Mouse (Mus musculus): ENCODE measurements around the gene Lhfpl5. TPM values are rescaled to one million over a fixed set of nuclear protein-coding genes. Genes with fewer than 3 reads are reported as not detected.
A peak's percentile ranks its signal among the peaks of the same experiment; 100 is the strongest.

The Lhfpl5 gene
- polyA plus RNA-seq (2012; rRNA removed), result 0.24 and 0.27 TPM in 2 replicates

DNA sequence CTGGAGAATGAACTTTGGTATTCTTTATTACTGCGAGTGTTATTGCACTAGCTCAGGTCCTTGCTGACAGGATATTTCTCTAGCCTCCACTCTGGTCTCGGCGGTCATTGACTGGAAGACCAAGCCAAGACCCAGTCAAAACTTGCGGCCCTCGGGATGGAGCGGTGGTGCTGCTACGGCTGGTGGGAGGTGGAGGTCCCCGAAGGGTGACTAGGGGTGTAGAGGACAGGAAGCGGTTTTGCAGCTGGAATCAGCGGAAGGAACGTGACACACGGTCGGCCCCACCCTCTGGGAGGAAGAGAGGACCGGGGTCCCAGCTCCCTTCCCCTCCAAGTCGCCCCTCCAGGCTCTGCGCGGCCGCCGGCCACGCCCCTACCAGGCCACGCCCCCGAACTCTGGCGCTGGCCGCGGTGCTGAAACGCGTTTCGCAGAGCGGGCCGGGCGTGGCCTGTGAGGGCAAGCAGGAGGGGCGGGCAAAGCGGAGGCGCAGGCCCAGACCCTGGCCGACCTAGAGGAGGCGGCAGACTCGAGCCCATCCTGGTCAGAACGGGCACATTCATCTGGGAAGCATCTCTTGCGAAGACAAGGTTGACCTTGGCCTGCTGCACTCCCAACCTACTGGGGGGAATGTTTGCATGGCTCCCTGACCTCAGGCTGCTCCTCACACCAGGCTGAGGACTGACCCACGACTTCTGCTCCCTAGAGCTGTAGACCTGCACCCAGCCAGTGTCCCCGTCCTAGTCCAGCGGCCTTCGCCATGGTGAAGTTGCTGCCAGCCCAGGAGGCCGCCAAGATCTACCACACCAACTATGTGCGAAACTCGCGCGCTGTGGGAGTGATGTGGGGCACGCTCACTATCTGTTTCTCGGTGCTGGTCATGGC, at the start of gene Lhfpl5:
Gene Lhfpl5, plus strand, starts transcription at position 398 of the 882 bp plus-strand sequence.
- TF ChIP-seq POLR2A (IDR thresholded peaks at IDR 0.05; ENCODE audit: control insufficient read depth, extremely low read depth, insufficient read depth, low read length, poor library complexity), result no peak
- TF ChIP-seq CTCF (IDR thresholded peaks at IDR 0.05; ENCODE audit: borderline replicate concordance, control insufficient read depth, extremely low read depth, insufficient read depth, low read length, poor library complexity), result no peak
- no peak within 1 kb of the TSS for H3K27ac ChIP-seq (ENCODE audit: control insufficient read depth, insufficient read depth, low read length)

DNA sequence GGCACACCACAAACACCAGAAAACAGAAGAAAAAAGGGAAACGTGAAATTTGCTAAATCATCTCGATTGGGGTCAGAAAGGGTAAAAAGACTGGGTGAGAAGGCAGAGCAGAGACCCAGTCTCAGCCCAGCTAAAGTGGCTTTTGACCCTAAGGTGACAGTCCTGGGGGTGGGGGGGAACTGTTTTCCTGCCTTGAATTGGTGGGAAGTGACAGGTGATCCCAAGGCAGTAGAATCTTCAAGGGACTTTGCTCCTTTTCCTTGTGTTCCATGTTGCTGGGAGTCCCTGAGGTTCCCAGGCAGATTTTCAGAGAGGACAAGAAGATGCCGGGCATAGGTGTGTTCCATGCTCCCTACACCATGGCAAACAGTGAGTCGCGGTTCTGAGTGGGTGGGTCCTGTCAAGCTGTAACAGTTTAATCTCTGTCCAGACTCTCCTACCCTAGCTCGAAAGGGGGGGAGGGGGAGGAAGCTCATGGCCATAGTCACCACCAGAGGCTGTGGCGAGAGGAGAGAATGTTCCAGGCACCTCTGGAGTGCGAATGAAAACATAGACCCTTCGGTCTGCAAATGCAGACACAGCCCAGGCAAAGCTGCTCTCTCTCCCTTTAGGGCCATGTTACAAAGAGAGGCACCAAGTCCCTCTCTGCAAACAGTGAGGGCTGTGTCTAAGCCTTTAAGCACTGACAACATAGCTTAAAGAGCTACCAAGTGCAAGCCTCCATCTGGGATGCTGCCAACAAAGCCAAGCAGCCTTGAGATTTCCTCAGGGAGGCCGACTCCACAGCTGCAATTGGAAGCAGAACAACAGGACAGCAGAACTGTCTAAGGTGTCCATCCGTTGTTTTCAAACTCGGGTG, 48.0 kb upstream of the Lhfpl5 start:
- Histone ChIP-seq H3K27ac (ENCODE audit: control insufficient read depth, insufficient read depth, low read length) (no peak overlapping the region), H3K4me1 (replicated peaks; ENCODE audit: control insufficient read depth, insufficient read depth, low read length) (peaks cover 24% of the 10 kb centered on the region), H3K4me3 (ENCODE audit: control insufficient read depth, insufficient read depth, low read length) (no peak overlapping the region), H3K36me3 (ENCODE audit: control insufficient read depth, insufficient read depth, low read length) (no peaks in the 10 kb centered on the region), H3K27me3 (ENCODE audit: control insufficient read depth, insufficient read depth, low read length) (no peaks in the 10 kb centered on the region)
- no peak for DNase-seq
- WGBS, result 25% methylated on average over 12 of the region's 12 CpGs
- no peak for TF ChIP-seq POLR2A (IDR thresholded peaks at IDR 0.05; ENCODE audit: control insufficient read depth, extremely low read depth, insufficient read depth, low read length, poor library complexity)
- TF ChIP-seq CTCF (IDR thresholded peaks at IDR 0.05; ENCODE audit: borderline replicate concordance, control insufficient read depth, extremely low read depth, insufficient read depth, low read length, poor library complexity), result no peak

More for the DNA sequence above, at the start of gene Lhfpl5:
- DNase-seq, result peak; percentile 58
- 17% methylated on average over 50 of the region's 50 CpGs for WGBS
- H3K4me3 ChIP-seq (ENCODE audit: control insufficient read depth, insufficient read depth, low read length), result no peak within 1 kb of the TSS
- H3K36me3 ChIP-seq (ENCODE audit: control insufficient read depth, insufficient read depth, low read length), result no peaks in the 10 kb centered on the region
- H3K27me3 ChIP-seq (ENCODE audit: control insufficient read depth, insufficient read depth, low read length), result no peaks in the 10 kb centered on the region
- H3K4me1 ChIP-seq (replicated peaks; ENCODE audit: control insufficient read depth, insufficient read depth, low read length), result peaks cover 11% of the 10 kb centered on the region

DNA sequence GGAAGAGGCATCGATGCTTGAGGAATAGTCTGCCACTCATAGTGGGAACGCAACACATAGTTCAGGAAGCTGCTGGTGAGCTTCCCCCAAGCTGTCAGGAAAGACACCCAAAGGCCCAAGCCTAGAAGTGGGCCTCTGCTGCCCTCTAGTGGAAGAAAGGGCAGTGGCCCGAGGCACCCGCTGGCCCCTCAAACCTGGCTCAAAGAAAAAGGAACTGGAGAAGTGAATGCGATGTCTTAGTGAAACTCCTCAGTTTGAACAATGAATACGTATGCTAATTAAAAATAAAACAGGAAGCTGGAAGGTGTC, 47.4 kb upstream of the Lhfpl5 start:
- peak; percentile 90 for DNase-seq
- H3K27ac ChIP-seq (ENCODE audit: control insufficient read depth, insufficient read depth, low read length), result no peak overlapping the region
- peaks cover 24% of the 10 kb centered on the region for H3K4me1 ChIP-seq (replicated peaks; ENCODE audit: control insufficient read depth, insufficient read depth, low read length)
- 2% methylated on average over 6 of the region's 6 CpGs for WGBS
- no peaks in the 10 kb centered on the region for H3K36me3 ChIP-seq (ENCODE audit: control insufficient read depth, insufficient read depth, low read length)
- H3K4me3 ChIP-seq (ENCODE audit: control insufficient read depth, insufficient read depth, low read length), result no peak overlapping the region
- H3K27me3 ChIP-seq (ENCODE audit: control insufficient read depth, insufficient read depth, low read length), result no peaks in the 10 kb centered on the region
- TF ChIP-seq CTCF (IDR thresholded peaks at IDR 0.05; ENCODE audit: borderline replicate concordance, control insufficient read depth, extremely low read depth, insufficient read depth, low read length, poor library complexity) (peak; percentile 98), POLR2A (IDR thresholded peaks at IDR 0.05; ENCODE audit: control insufficient read depth, extremely low read depth, insufficient read depth, low read length, poor library complexity) (no peak)

- Histone ChIP-seq H3K27ac (ENCODE audit: control insufficient read depth, insufficient read depth, low read length) (no peak overlapping the region), H3K27me3 (ENCODE audit: control insufficient read depth, insufficient read depth, low read length) (no peaks in the 10 kb centered on the region), H3K36me3 (ENCODE audit: control insufficient read depth, insufficient read depth, low read length) (no peaks in the 10 kb centered on the region), H3K4me3 (ENCODE audit: control insufficient read depth, insufficient read depth, low read length) (no peak overlapping the region), H3K4me1 (replicated peaks; ENCODE audit: control insufficient read depth, insufficient read depth, low read length) (peaks cover 21% of the 10 kb centered on the region)
- DNase-seq, result no peak
- TF ChIP-seq POLR2A (IDR thresholded peaks at IDR 0.05; ENCODE audit: control insufficient read depth, extremely low read depth, insufficient read depth, low read length, poor library complexity), result no peak
- no peak for TF ChIP-seq CTCF (IDR thresholded peaks at IDR 0.05; ENCODE audit: borderline replicate concordance, control insufficient read depth, extremely low read depth, insufficient read depth, low read length, poor library complexity)
- 89% methylated on average over 4 of the region's 4 CpGs for whole genome bisulfite sequencing
Measured at GRCm38 (mm10) chr17:28529116-28529515, 46.3 kb upstream of the Lhfpl5 start.

DNA sequence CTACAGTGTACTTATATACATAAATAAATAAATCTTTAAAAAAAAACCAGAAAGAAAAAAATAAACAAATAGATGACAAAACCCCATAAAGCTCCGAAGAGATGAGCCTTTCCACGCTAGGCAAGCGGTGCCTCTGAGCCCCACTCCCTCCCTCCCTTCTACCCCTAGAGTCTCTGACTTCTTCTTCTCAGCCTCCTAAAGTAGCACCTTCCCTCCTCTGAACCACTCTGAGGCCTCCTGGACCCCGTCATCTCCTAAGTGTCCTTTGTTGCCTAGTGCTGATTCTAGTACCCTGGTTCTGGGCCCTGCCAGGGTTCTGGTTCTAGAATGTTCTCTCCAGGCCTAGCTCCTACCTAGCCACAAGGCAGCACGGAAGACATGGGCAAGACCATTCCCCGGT, 44.9 kb upstream of the Lhfpl5 start, which contains the start of gene Armc12:
Gene Armc12, plus strand, starts transcription at position 301 of the 400 bp plus-strand sequence.
- Histone ChIP-seq H3K36me3 (ENCODE audit: control insufficient read depth, insufficient read depth, low read length) (no peaks in the 10 kb centered on the region), H3K27ac (ENCODE audit: control insufficient read depth, insufficient read depth, low read length) (no peak within 1 kb of the TSS), H3K4me1 (replicated peaks; ENCODE audit: control insufficient read depth, insufficient read depth, low read length) (peaks cover 10% of the 10 kb centered on the region), H3K27me3 (ENCODE audit: control insufficient read depth, insufficient read depth, low read length) (no peaks in the 10 kb centered on the region), H3K4me3 (ENCODE audit: control insufficient read depth, insufficient read depth, low read length) (no peak within 1 kb of the TSS)
- DNase-seq, result no peak
- TF ChIP-seq CTCF (IDR thresholded peaks at IDR 0.05; ENCODE audit: borderline replicate concordance, control insufficient read depth, extremely low read depth, insufficient read depth, low read length, poor library complexity), result no peak
- TF ChIP-seq POLR2A (IDR thresholded peaks at IDR 0.05; ENCODE audit: control insufficient read depth, extremely low read depth, insufficient read depth, low read length, poor library complexity), result no peak
- WGBS, result 98% methylated on average over 6 of the region's 6 CpGs

DNA sequence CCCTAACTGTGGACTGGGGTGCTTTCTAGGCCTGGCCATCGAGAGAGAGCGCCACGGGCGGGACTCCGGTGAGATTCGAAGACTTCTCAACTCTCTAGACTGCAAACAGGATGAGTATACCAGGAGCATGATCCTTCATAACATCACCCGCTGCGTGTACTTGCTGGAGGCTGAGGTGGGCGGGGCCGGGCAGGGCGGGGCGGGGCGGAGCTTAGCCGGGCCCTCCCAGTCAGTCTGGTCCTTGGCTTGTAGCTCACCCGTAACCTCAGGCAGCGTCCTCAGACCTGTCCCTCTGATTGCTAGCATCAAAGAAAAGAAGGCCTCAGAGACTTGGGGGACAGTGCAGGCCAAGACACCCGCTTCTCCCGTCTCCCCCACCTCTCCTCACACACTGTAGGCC, 43.5 kb upstream of the Lhfpl5 start:
- Histone ChIP-seq H3K4me1 (replicated peaks; ENCODE audit: control insufficient read depth, insufficient read depth, low read length) (peaks cover 9% of the 10 kb centered on the region), H3K4me3 (ENCODE audit: control insufficient read depth, insufficient read depth, low read length) (no peak overlapping the region), H3K27me3 (ENCODE audit: control insufficient read depth, insufficient read depth, low read length) (no peaks in the 10 kb centered on the region), H3K36me3 (ENCODE audit: control insufficient read depth, insufficient read depth, low read length) (no peaks in the 10 kb centered on the region), H3K27ac (ENCODE audit: control insufficient read depth, insufficient read depth, low read length) (no peak overlapping the region)
- TF ChIP-seq CTCF (IDR thresholded peaks at IDR 0.05; ENCODE audit: borderline replicate concordance, control insufficient read depth, extremely low read depth, insufficient read depth, low read length, poor library complexity), result no peak
- no peak for TF ChIP-seq POLR2A (IDR thresholded peaks at IDR 0.05; ENCODE audit: control insufficient read depth, extremely low read depth, insufficient read depth, low read length, poor library complexity)
- DNase-seq, result no peak
- WGBS, result 54% methylated on average over 18 of the region's 18 CpGs

Measured in thymus, adult 2 months (tissue).